Mouse (Mus musculus) yolk sac, embryonic 10.5 days (tissue): ENCODE results near the gene Ncbp3.
"Not testable (repeated sequence)": the region's sequence is repeated elsewhere in the genome, so short reads cannot be mapped to it uniquely, and the experiment has no call there.

Experiments used
- DNase-seq: peaks from one replicate; pipeline ENCODE4 v3.0.0-alpha.2; 2017; ENCODE audit warnings: low spot score

Ncbp3 gene

GRCm38 (mm10) chr11:73087700-73088480 lies 40.3 kb downstream of the Ncbp3 start:
- no peak for DNase-seq

- no peak for DNase-seq
Observed at GRCm38 (mm10) chr11:73090283-73090682, 42.7 kb downstream of the Ncbp3 start, which contains the start of gene Itgae. Gene Itgae (plus strand): TSS chr11:73090583.

GRCm38 (mm10) chr11:73090826-73091225 lies 43.2 kb downstream of the Ncbp3 start:
- DNase-seq, result no peak

GRCm38 (mm10) chr11:73092057-73092456 lies 44.5 kb downstream of the Ncbp3 start:
- no peak for DNase-seq

- no peak for DNase-seq
Observed at GRCm38 (mm10) chr11:73092877-73093276, 45.3 kb downstream of the Ncbp3 start.

GRCm38 (mm10) chr11:73094231-73094995 lies 46.8 kb downstream of the Ncbp3 start:
- DNase-seq, result no peak

- no peak for DNase-seq
Observed at GRCm38 (mm10) chr11:73098860-73099259, 51.3 kb downstream of the Ncbp3 start.

GRCm38 (mm10) chr11:73099976-73100750 lies 52.6 kb downstream of the Ncbp3 start:
- DNase-seq, result no peak

GRCm38 (mm10) chr11:73101308-73101707 lies 53.7 kb downstream of the Ncbp3 start:
- DNase-seq, result no peak

- DNase-seq, result no peak
Observed at GRCm38 (mm10) chr11:73105246-73105645, 57.7 kb downstream of the Ncbp3 start.

GRCm38 (mm10) chr11:73107358-73107757 lies 59.8 kb downstream of the Ncbp3 start:
- not testable (repeated sequence) for DNase-seq

GRCm38 (mm10) chr11:73108195-73108897 lies 60.8 kb downstream of the Ncbp3 start:
- DNase-seq, result no peak

- DNase-seq, result no peak
Observed at GRCm38 (mm10) chr11:73108898-73109625, 61.5 kb downstream of the Ncbp3 start.

GRCm38 (mm10) chr11:73109941-73110340 lies 62.4 kb downstream of the Ncbp3 start:
- no peak for DNase-seq

GRCm38 (mm10) chr11:73111414-73111813 lies 63.8 kb downstream of the Ncbp3 start:
- DNase-seq, result no peak

- no peak for DNase-seq
Observed at GRCm38 (mm10) chr11:73126495-73126894, 78.9 kb downstream of the Ncbp3 start.

GRCm38 (mm10) chr11:73131020-73131419 lies 83.4 kb downstream of the Ncbp3 start:
- no peak for DNase-seq

GRCm38 (mm10) chr11:73132999-73133398 lies 85.4 kb downstream of the Ncbp3 start:
- no peak for DNase-seq

GRCm38 (mm10) chr11:73134222-73134621 lies 86.6 kb downstream of the Ncbp3 start:
- DNase-seq, result no peak

- DNase-seq, result no peak
Observed at GRCm38 (mm10) chr11:73136587-73136986, 89.0 kb downstream of the Ncbp3 start.

GRCm38 (mm10) chr11:73137116-73137515 lies 89.5 kb downstream of the Ncbp3 start:
- peak; percentile 16 for DNase-seq
